Mouse (Mus musculus): ENCODE measurements around the gene Abhd14a. TPM values are rescaled to one million over a fixed set of nuclear protein-coding genes. Genes with fewer than 3 reads are reported as not detected.

Gene Abhd14a
- total RNA-seq, 2 experiments from 2014 or later = 38.2 to 41.5 TPM

Other genes with a start within 250 kb of the Abhd14a start
- 10 to 100 TPM; 15.6 to 16.6 TPM for gene Ppm1m, start 247.9 kb downstream of the Abhd14a start, total RNA-seq (2021)
- gene Twf2, start 244.6 kb downstream of the Abhd14a start, total RNA-seq (2021) = 10 to 100 TPM; 52.3 to 57.2 TPM
- gene Tlr9, start 225.1 kb downstream of the Abhd14a start, total RNA-seq (2021) = 1 to 10 TPM; 1.2 to 1.5 TPM
- 100 to 1,000 TPM; 147 to 151 TPM for gene Alas1, start 199.0 kb downstream of the Abhd14a start, total RNA-seq (2021)
- 10 to 100 TPM; 11.7 to 13.0 TPM for gene Poc1a, start 166.6 kb downstream of the Abhd14a start, total RNA-seq (2021)
- gene Dusp7, start 79.0 kb downstream of the Abhd14a start, total RNA-seq (2021) = 10 to 100 TPM; 82.4 to 91.1 TPM
- gene Rpl29, start 18.2 kb downstream of the Abhd14a start, total RNA-seq (2021) = 100 to 1,000 TPM; 262 to 288 TPM
- 10 to 100 TPM; 12.6 to 13.1 TPM for gene Acy1, start 9.4 kb downstream of the Abhd14a start, total RNA-seq (2021)
- gene Abhd14b, start 219 bp downstream of the Abhd14a start, total RNA-seq (2021) = 10 to 100 TPM in 1 of 2 experiments, 1 to 10 TPM in 1; 9.9 to 12.6 TPM
- gene Pcbp4, start 5.6 kb upstream of the Abhd14a start, total RNA-seq (2021) = 100 to 1,000 TPM; 178 to 202 TPM
- 10 to 100 TPM; 14.0 to 14.7 TPM for gene Gpr62, start 18.3 kb upstream of the Abhd14a start, total RNA-seq (2021)
- 10 to 100 TPM; 30.9 to 34.9 TPM for gene Rrp9, start 28.3 kb upstream of the Abhd14a start, total RNA-seq (2021)
- gene Parp3, start 29.3 kb upstream of the Abhd14a start, total RNA-seq (2021) = 1 to 10 TPM; 3.2 to 4.7 TPM
- gene Iqcf1, start 52.3 kb upstream of the Abhd14a start, total RNA-seq (2021) = not detected
- gene Iqcf5, start 66.9 kb upstream of the Abhd14a start, total RNA-seq (2021) = not detected
- gene Iqcf3, start 114.0 kb upstream of the Abhd14a start, total RNA-seq (2021) = not detected
- gene Iqcf4, start 123.3 kb upstream of the Abhd14a start, total RNA-seq (2021) = not detected
- gene Iqcf6, start 178.9 kb upstream of the Abhd14a start, total RNA-seq (2021) = not detected
- gene Grm2, start 208.4 kb upstream of the Abhd14a start, total RNA-seq (2021) = 10 to 100 TPM; 63.9 to 84.0 TPM
- 100 to 1,000 TPM; 102 to 104 TPM for gene Tex264, start 238.2 kb upstream of the Abhd14a start, total RNA-seq (2021)